Mouse (Mus musculus) hindbrain, embryonic 11.5 days (tissue): ENCODE data around the gene Nrxn3. TPM values are rescaled to one million over a fixed set of nuclear protein-coding genes. Genes with fewer than 3 reads are reported as not detected.

ENCODE experiments used
- ATAC-seq: fragments of 200-750 bp; cut with Nextera tagmentation; 2 replicates; pipeline ENCODE4 v1.8.0; 2017; ENCODE audit warnings: mild to moderate bottlenecking, moderate TSS enrichment, moderate library complexity; ENCODE audit not compliant: low FRiP score
- DNase-seq: peaks from one replicate; pipeline ENCODE4 v3.0.0-alpha.2; 2015; ENCODE audit warnings: low spot score
- H3K27ac ChIP-seq: fragments of 300-500 bp; sonication (generic); 2 replicates; pipeline ENCODE4 v1.5.1; 2014; ENCODE audit warnings: mild to moderate bottlenecking, low read depth, low read length
- H3K27me3 ChIP-seq: fragments of 300-500 bp; sonication (generic); 2 replicates; pipeline ENCODE4 v1.6.1; 2014; ENCODE audit warnings: mild to moderate bottlenecking, low read length, moderate library complexity, mixed read lengths; ENCODE audit not compliant: control insufficient read depth, insufficient read depth
- H3K36me3 ChIP-seq: fragments of 300-500 bp; sonication (generic); 2 replicates; pipeline ENCODE4 v1.6.1; 2014; ENCODE audit warnings: mild to moderate bottlenecking, low read length, moderate library complexity, mixed read lengths; ENCODE audit not compliant: control insufficient read depth, insufficient read depth
- H3K4me1 ChIP-seq: fragments of 300-500 bp; sonication (generic); replicated peaks from 2 replicates; pipeline ENCODE4 v1.6.1; 2014; ENCODE audit warnings: low read length, mixed read lengths; ENCODE audit not compliant: control insufficient read depth, insufficient read depth
- H3K4me2 ChIP-seq: fragments of 300-500 bp; sonication (generic); replicated peaks from 2 replicates; pipeline ENCODE4 v1.6.1; 2014; ENCODE audit warnings: mild to moderate bottlenecking, low read depth, low read length
- H3K4me3 ChIP-seq: fragments of 300-500 bp; sonication (generic); 2 replicates; pipeline ENCODE4 v1.5.1; 2014; ENCODE audit warnings: low read depth, low read length
- H3K9ac ChIP-seq: fragments of 300-500 bp; sonication (generic); 2 replicates; pipeline ENCODE4 v1.6.1; 2014; ENCODE audit warnings: low read depth, low read length
- H3K9me3 ChIP-seq: fragments of 300-500 bp; sonication (generic); 2 replicates; pipeline ENCODE4 v1.6.1; 2016; ENCODE audit warnings: low read length; ENCODE audit not compliant: control insufficient read depth
- WGBS: fragments of 180-500 bp; shearing (Covaris S2); extraction: QIAGEN DNeasy Blood & Tissue Kit; methylation state at CpG from one replicate; pipeline ENCODE4 v1.1.7; 2014; 5-methylcytosine and 5-hydroxymethylcytosine counted together
- polyA plus RNA-seq: library from polyadenylated mRNA; unstranded; fragments of >200 nt; fragmentation: Nextera tagmentation; extraction: Ambion mirVana; gene quantifications from 2 replicates; pipeline ENCODE4 v1.2.1, GENCODE M21; 2014

Nrxn3 gene
- polyA plus RNA-seq, 1 experiment from 2014 or later, result 52.4 TPM

DNA sequence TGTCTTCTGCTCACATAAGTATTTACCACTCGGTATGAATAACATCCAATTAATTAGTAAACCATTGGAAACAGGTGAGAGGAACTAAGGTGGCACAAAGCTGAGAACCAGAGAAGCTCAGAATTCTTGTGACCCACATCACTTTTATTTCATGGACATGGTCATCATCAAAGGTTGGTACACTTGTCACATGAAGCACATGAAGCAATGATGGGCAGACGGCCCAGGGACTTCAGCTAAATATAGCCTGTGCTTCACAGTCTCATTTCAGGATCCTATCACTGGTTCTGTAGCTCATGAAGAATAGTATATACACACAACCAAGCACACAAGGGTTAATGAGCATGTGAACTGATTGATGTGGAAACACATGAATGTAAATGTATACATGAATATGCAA is 747.5 kb downstream of the Nrxn3 start:
- H3K9ac ChIP-seq, result no peak overlapping the region
- no peak for DNase-seq
- no peak for ATAC-seq
- H3K27ac ChIP-seq, result no peak overlapping the region
- no peaks in the 10 kb centered on the region for H3K4me1 ChIP-seq
- no peaks in the 10 kb centered on the region for H3K36me3 ChIP-seq
- no peaks in the 10 kb centered on the region for H3K27me3 ChIP-seq
- no peaks in the 10 kb centered on the region for H3K9me3 ChIP-seq
- no peak overlapping the region for H3K4me2 ChIP-seq
- H3K4me3 ChIP-seq, result no peak overlapping the region
- WGBS, result 90% methylated on average over 2 of the region's 2 CpGs

DNA sequence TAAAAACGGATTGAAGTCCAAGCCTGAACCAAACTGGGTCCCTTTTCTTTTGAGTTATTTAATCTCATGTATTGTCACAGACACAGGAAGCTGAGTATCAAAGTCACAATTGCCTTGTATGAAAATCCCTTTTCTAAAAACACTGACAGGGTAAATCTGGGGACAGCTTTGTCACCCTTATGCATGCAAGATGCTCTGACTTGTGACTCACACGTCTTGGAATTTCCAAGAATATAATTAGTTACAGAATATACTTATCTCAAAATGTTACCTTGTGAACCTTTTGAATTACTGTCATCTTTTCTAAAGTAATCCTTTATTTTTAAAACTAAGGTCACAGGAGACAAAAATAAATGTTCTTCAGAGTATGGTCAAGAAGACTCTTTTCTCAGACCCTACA is 748.6 kb downstream of the Nrxn3 start:
- H3K4me1 ChIP-seq, result no peaks in the 10 kb centered on the region
- no peaks in the 10 kb centered on the region for H3K36me3 ChIP-seq
- H3K27me3 ChIP-seq, result no peaks in the 10 kb centered on the region
- H3K9ac ChIP-seq, result no peak overlapping the region
- no peaks in the 10 kb centered on the region for H3K9me3 ChIP-seq
- H3K27ac ChIP-seq, result no peak overlapping the region
- WGBS, result 59% methylated on average over 2 of the region's 2 CpGs
- H3K4me2 ChIP-seq, result no peak overlapping the region
- no peak overlapping the region for H3K4me3 ChIP-seq
- DNase-seq (no peak), ATAC-seq (no peak)

DNA sequence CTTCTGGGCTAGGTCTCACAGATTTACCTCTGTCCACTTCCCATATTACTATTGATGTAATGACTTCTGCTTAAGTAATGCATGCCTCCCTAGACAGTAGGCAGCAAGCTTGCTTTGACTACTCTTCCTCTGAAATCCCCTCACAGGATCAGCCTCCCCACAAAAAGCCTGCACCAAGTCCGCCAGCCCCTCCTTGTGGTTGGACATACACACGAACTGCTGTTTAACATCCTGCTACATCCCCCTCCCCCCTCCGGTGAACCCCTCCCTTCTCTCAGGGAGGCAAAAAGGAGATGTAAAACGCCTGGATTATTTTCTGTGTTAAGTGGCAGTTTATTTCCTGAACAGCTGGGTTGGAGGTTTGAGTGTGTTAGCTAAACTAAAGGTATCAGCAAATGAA is 749.2 kb downstream of the Nrxn3 start:
- H3K27ac ChIP-seq, result no peak overlapping the region
- ATAC-seq (no peak), DNase-seq (no peak)
- no peaks in the 10 kb centered on the region for H3K4me1 ChIP-seq
- H3K36me3 ChIP-seq, result no peaks in the 10 kb centered on the region
- H3K4me3 ChIP-seq, result no peak overlapping the region
- 58% methylated on average over 4 of the region's 4 CpGs for WGBS
- no peaks in the 10 kb centered on the region for H3K27me3 ChIP-seq
- no peaks in the 10 kb centered on the region for H3K9me3 ChIP-seq
- H3K9ac ChIP-seq, result no peak overlapping the region
- H3K4me2 ChIP-seq, result no peak overlapping the region

DNA sequence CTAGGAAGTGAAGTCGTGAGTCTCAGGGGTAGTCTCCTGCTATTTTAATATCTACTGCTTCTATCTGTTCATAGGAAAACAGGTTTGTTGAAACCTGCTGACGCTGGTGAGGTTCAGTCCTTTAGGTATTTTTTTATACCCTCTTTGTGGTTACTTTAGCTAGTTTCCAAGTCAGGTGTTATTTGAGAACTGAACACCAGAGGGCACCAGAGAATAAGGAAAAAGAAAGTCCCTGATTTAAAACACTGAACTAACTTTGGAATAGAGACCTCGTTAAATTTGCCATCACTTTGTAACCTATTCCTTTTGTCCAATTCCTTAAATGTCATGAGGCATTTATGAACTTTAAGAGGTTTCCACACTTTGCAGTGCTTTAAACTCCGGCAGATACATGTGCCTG is 756.4 kb downstream of the Nrxn3 start:
- Histone ChIP-seq H3K4me3 (no peak overlapping the region), H3K27ac (no peak overlapping the region), H3K36me3 (no peaks in the 10 kb centered on the region), H3K9me3 (no peaks in the 10 kb centered on the region), H3K4me2 (no peak overlapping the region), H3K9ac (no peak overlapping the region), H3K27me3 (no peaks in the 10 kb centered on the region), H3K4me1 (no peaks in the 10 kb centered on the region)
- DNase-seq (peak; percentile 78), ATAC-seq (no peak)
- 33% methylated on average over 4 of the region's 4 CpGs for WGBS

DNA sequence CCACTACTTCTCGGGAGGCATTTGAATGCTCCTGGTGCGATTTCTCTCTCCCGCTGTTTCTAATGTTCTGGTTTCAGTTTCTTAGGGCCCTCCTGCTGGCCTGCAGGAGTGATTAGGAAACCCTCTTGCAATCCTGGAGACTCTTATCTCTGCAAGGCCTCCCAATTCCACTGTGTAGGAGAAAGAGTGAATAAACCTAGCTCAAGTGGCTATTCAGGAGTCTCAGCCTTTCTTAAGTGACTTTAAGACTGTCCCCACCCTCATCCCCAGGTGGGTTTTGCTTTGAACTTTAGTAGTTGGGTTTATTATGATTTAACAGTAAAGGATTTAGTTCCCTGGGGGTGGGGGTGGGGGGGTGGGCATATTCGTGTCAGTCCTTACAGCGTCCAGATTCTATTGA is 759.5 kb downstream of the Nrxn3 start:
- Histone ChIP-seq H3K4me1 (no peaks in the 10 kb centered on the region), H3K27ac (no peak overlapping the region), H3K4me3 (no peak overlapping the region), H3K27me3 (no peaks in the 10 kb centered on the region), H3K4me2 (no peak overlapping the region), H3K9me3 (no peaks in the 10 kb centered on the region), H3K36me3 (no peaks in the 10 kb centered on the region), H3K9ac (no peak overlapping the region)
- ATAC-seq, result no peak
- WGBS, result 41% methylated on average over 5 of the region's 5 CpGs
- no peak for DNase-seq

DNA sequence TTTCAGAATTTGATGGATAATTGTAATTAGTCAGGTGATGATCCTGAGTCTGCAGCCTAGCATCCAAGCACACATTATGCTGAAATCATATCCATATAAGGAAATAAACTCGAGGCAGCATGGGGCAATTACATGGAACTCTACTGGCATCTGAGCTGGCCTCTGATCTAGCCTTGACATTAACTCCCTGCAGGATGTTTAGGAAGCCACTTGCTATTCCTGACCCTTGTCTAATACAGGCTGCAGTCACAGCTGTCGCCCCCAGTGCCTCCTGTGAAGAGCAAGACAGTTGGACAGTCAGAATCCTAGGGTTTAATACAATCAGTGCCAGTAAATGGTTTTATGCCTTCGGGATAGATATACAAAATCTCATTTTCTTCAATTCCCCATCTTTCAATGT is 781.4 kb downstream of the Nrxn3 start:
- 56% methylated on average over 3 of the region's 3 CpGs for WGBS
- Histone ChIP-seq H3K4me2 (no peak overlapping the region), H3K4me3 (no peak overlapping the region), H3K9ac (no peak overlapping the region), H3K27me3 (no peaks in the 10 kb centered on the region), H3K36me3 (no peaks in the 10 kb centered on the region), H3K4me1 (no peaks in the 10 kb centered on the region), H3K9me3 (no peaks in the 10 kb centered on the region), H3K27ac (no peak overlapping the region)
- peak; percentile 8 for DNase-seq
- ATAC-seq, result peak; percentile 51; the same call in 1 of the 2 replicates

DNA sequence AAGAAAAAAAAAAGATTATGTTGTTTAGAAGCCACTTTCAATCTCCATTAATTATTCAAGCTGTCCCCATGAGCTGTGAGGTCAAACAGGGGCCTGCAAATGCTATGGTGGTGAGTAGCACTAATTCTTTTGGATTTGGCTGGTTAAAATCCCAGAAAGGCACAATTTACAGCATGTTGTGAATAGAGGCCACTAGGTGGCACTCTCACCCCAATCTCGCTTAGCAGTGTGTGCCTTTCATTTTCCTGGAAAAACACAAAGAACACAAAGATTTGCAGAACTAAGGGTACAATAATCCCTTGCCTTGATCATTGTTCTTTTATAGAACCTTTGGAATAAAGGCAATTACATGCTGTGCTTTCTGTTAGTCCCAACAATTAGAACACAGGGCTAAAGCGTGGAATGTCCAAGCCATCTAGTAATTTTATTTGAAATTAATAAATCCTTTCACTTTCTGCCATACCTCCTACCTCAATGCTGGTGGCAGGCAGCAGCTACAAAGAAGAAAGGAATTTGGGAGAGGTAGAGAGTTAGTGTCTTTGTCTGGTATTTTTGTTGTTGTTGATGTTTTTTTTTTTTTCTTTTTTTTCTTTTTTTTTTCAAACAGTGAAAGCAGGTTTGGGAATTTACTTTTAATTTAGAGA is 782.6 kb downstream of the Nrxn3 start:
- WGBS, result 28% methylated on average over 2 of the region's 2 CpGs
- ATAC-seq, result peak; percentile 73

DNA sequence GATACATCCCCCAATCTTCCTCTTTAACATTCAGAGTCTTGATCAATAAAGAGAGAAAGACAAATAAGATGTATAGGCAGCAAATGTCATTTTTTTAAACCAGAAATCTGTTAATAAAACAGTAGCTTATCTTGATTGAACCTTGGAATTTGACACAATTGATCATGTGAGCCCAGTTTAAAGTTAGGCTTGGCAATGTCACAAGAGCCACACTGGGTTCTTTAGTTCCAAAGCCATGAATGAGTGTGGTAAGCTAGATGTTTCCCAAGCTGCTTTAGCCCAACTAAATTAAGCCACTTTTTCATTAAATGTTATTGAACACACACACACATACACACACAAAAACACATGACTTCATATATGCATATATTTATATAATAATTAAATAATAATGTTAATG is 786.3 kb downstream of the Nrxn3 start:
- Histone ChIP-seq H3K4me2 (no peak overlapping the region), H3K4me3 (no peak overlapping the region), H3K27me3 (no peaks in the 10 kb centered on the region), H3K9me3 (no peaks in the 10 kb centered on the region), H3K4me1 (no peaks in the 10 kb centered on the region), H3K9ac (no peak overlapping the region), H3K36me3 (no peaks in the 10 kb centered on the region), H3K27ac (no peak overlapping the region)
- ATAC-seq (no peak), DNase-seq (no peak)

More for the DNA sequence above, 782.6 kb downstream of the Nrxn3 start:
- DNase-seq, result peak; percentile 83
- H3K4me1 ChIP-seq, result no peaks in the 10 kb centered on the region
- H3K9me3 ChIP-seq, result no peaks in the 10 kb centered on the region
- H3K9ac ChIP-seq, result no peak overlapping the region
- H3K27ac ChIP-seq, result no peak overlapping the region
- no peaks in the 10 kb centered on the region for H3K36me3 ChIP-seq
- no peak overlapping the region for H3K4me2 ChIP-seq
- H3K4me3 ChIP-seq, result no peak overlapping the region
- no peaks in the 10 kb centered on the region for H3K27me3 ChIP-seq

DNA sequence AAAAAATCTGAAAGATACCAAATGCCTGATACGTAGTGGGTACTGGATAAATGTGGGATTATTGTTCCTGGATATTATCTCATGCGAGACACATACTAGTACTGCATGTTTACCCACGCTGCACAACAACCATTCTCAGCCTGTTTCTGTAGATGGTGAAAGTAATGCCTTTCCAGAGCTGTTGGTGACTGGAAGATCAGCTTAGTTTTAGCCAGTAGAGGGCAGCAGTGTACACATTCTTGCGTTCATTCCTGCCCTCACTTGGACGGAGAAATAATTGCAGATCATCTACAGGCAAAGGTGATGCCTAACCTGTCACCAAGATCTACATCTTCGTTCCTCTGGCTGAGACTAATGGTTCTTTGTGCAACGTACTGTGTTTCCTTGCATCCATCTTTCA is 791.1 kb downstream of the Nrxn3 start:
- H3K27ac ChIP-seq, result no peak overlapping the region
- peak; percentile 80 for DNase-seq
- H3K4me3 ChIP-seq, result no peak overlapping the region
- H3K4me1 ChIP-seq, result no peaks in the 10 kb centered on the region
- peak; percentile 22; the same call in 1 of the 2 replicates for ATAC-seq
- H3K36me3 ChIP-seq, result no peaks in the 10 kb centered on the region
- H3K27me3 ChIP-seq, result no peaks in the 10 kb centered on the region
- no peak overlapping the region for H3K9ac ChIP-seq
- H3K4me2 ChIP-seq, result no peak overlapping the region
- H3K9me3 ChIP-seq, result no peaks in the 10 kb centered on the region
- 41% methylated on average over 7 of the region's 7 CpGs for WGBS
